Mouse (Mus musculus) heart, embryonic 14.5 days (tissue): ENCODE data around the gene Adamts9. TPM values are rescaled to one million over a fixed set of nuclear protein-coding genes. Genes with fewer than 3 reads are reported as not detected.

Experiments used
- ATAC-seq: fragments of 200-750 bp; cut with Nextera tagmentation; 2 replicates; pipeline ENCODE4 v1.8.0; 2017; ENCODE audit warnings: low read depth, moderate TSS enrichment; ENCODE audit not compliant: insufficient number of reproducible peaks, insufficient read depth, low FRiP score
- H3K27ac ChIP-seq, 2 experiments: fragments of 200-500 bp in 1 of 2; fragments of 300-500 bp in 1 of 2; sonication (generic) in 1 of 2; replicated peaks in 1 of 2; 2 replicates each; pipeline ENCODE4 v1.5.1; 2012 to 2014; ENCODE audit warnings: low read depth in 2 of 2, low read length in 2 of 2, control low read depth in 1 of 2, mild to moderate bottlenecking in 1 of 2, mixed read lengths in 1 of 2; ENCODE audit not compliant: control insufficient read depth in 1 of 2, insufficient read depth in 1 of 2
- H3K27me3 ChIP-seq: fragments of 300-500 bp; sonication (generic); 2 replicates; pipeline ENCODE4 v1.6.1; 2014; ENCODE audit warnings: mild to moderate bottlenecking, low read length, control low read depth; ENCODE audit not compliant: control insufficient read depth, insufficient read depth
- H3K36me3 ChIP-seq: fragments of 300-500 bp; sonication (generic); 2 replicates; pipeline ENCODE4 v1.6.1; 2014; ENCODE audit warnings: mild to moderate bottlenecking, control low read depth, low read length, mixed read lengths; ENCODE audit not compliant: control insufficient read depth, insufficient read depth
- H3K4me1 ChIP-seq, 2 experiments: fragments of 200-500 bp in 1 of 2; fragments of 300-500 bp in 1 of 2; sonication (generic) in 1 of 2; 2 replicates each; pipeline ENCODE4 v1.6.1; 2012 to 2014; ENCODE audit warnings: low read length in 2 of 2, control low read depth in 1 of 2, mixed read lengths in 1 of 2; ENCODE audit not compliant: control insufficient read depth in 2 of 2, insufficient read depth in 2 of 2
- H3K4me2 ChIP-seq: fragments of 300-500 bp; sonication (generic); 2 replicates; pipeline ENCODE4 v1.6.1; 2014; ENCODE audit warnings: mild to moderate bottlenecking, low read length
- H3K4me3 ChIP-seq, 2 experiments: fragments of 200-500 bp in 1 of 2; fragments of 300-500 bp in 1 of 2; sonication (generic) in 1 of 2; 2 replicates each; pipeline ENCODE4 v1.5.1; 2012 to 2014; ENCODE audit warnings: low read length in 2 of 2, mild to moderate bottlenecking in 2 of 2, control low read depth in 1 of 2, low read depth in 1 of 2, moderate library complexity in 1 of 2; ENCODE audit not compliant: control insufficient read depth in 1 of 2, insufficient read depth in 1 of 2
- H3K9ac ChIP-seq: fragments of 300-500 bp; sonication (generic); 2 replicates; pipeline ENCODE4 v1.6.1; 2014; ENCODE audit warnings: mild to moderate bottlenecking, low read length
- H3K9me3 ChIP-seq: fragments of 300-500 bp; sonication (generic); 2 replicates; pipeline ENCODE4 v1.6.1; 2016; ENCODE audit warnings: low read length, control low read depth; ENCODE audit not compliant: control insufficient read depth
- WGBS: fragments of 180-500 bp; shearing (Covaris S2); extraction: QIAGEN DNeasy Blood & Tissue Kit; methylation state at CpG from one replicate; pipeline ENCODE4 v1.1.7; 2014; 5-methylcytosine and 5-hydroxymethylcytosine counted together
- polyA plus RNA-seq: library from polyadenylated mRNA; unstranded; fragments of >200 nt; fragmentation: Nextera tagmentation; extraction: Ambion mirVana; gene quantifications from 2 replicates; pipeline ENCODE4 v1.2.1, GENCODE M21; 2014

The Adamts9 gene
- polyA plus RNA-seq, 1 experiment from 2014 or later: 6.2 TPM

- Histone ChIP-seq H3K4me2 (no peak overlapping the region), H3K27me3 (no peaks in the 10 kb centered on the region), H3K9me3 (no peaks in the 10 kb centered on the region), H3K36me3 (peaks cover 62% of the 10 kb centered on the region), H3K27ac (no peak overlapping the region; a peak in 2 of 4 replicates), H3K9ac (no peak overlapping the region), H3K4me1 (peaks cover 11 to 19% of the 10 kb centered on the region in 2 experiments), H3K4me3 (no peak overlapping the region)
- WGBS: 36% methylated on average over 5 of the region's 5 CpGs
- no peak for ATAC-seq
Observed at GRCm38 (mm10) chr6:92874854-92875253, 68.4 kb downstream of the Adamts9 start.

GRCm38 (mm10) chr6:92872766-92873165, 70.5 kb downstream of the Adamts9 start:
- peaks cover 19 to 33% of the 10 kb centered on the region in 2 experiments for H3K4me1 ChIP-seq
- H3K27me3 ChIP-seq: no peaks in the 10 kb centered on the region
- H3K4me3 ChIP-seq: no peak overlapping the region
- H3K9ac ChIP-seq: no peak overlapping the region
- H3K36me3 ChIP-seq: peaks cover 55% of the 10 kb centered on the region
- H3K27ac ChIP-seq: no peak overlapping the region
- no peak for ATAC-seq
- WGBS: 88% methylated on average over 10 of the region's 10 CpGs
- no peak overlapping the region for H3K4me2 ChIP-seq
- no peaks in the 10 kb centered on the region for H3K9me3 ChIP-seq

- H3K4me3 ChIP-seq: no peak overlapping the region
- H3K36me3 ChIP-seq: peaks cover 49% of the 10 kb centered on the region
- H3K9ac ChIP-seq: no peak overlapping the region
- ATAC-seq: no peak
- no peak overlapping the region for H3K4me2 ChIP-seq
- 64% methylated on average over 4 of the region's 4 CpGs for whole genome bisulfite sequencing
- H3K9me3 ChIP-seq: no peaks in the 10 kb centered on the region
- peaks cover 19 to 33% of the 10 kb centered on the region in 2 experiments for H3K4me1 ChIP-seq
- no peak overlapping the region for H3K27ac ChIP-seq
- no peaks in the 10 kb centered on the region for H3K27me3 ChIP-seq
Observed at GRCm38 (mm10) chr6:92871813-92872212, 71.5 kb downstream of the Adamts9 start.

- peak overlapping the region; percentile 65 for H3K9ac ChIP-seq
Observed at GRCm38 (mm10) chr6:92869582-92870219, 73.6 kb downstream of the Adamts9 start.

GRCm38 (mm10) chr6:92869089-92869581, 74.2 kb downstream of the Adamts9 start, which contains the start of gene Gm15737:
Gene Gm15737 (plus strand): TSS chr6:92869357.
- Histone ChIP-seq H3K9me3 (no peaks in the 10 kb centered on the region), H3K4me3 (peak within 1 kb of the TSS in 1 of 2 experiments; percentile 12; a peak in 2 of 4 replicates), H3K4me1 (peaks cover 13 to 22% of the 10 kb centered on the region in 2 experiments), H3K4me2 (peak within 1 kb of the TSS; percentile 56), H3K36me3 (peaks cover 57% of the 10 kb centered on the region), H3K27ac (peak within 1 kb of the TSS; percentile 94 to 100), H3K9ac (peak within 1 kb of the TSS; percentile 65), H3K27me3 (no peaks in the 10 kb centered on the region)
- ATAC-seq: peak; percentile 84
- WGBS: 16% methylated on average over 4 of the region's 4 CpGs

More at GRCm38 (mm10) chr6:92869582-92870219, 73.6 kb downstream of the Adamts9 start:
- Histone ChIP-seq H3K4me1 (peaks cover 13 to 24% of the 10 kb centered on the region in 2 experiments), H3K36me3 (peaks cover 54% of the 10 kb centered on the region), H3K4me2 (peak overlapping the region; percentile 56), H3K9me3 (no peaks in the 10 kb centered on the region), H3K27me3 (no peaks in the 10 kb centered on the region), H3K27ac (peak overlapping the region; percentile 88 to 100), H3K4me3 (peak overlapping the region in 1 of 2 experiments; percentile 12; a peak in 2 of 4 replicates)
- peak; percentile 69 for ATAC-seq
- WGBS: 21% methylated on average over 16 of the region's 16 CpGs

- H3K9me3 ChIP-seq: no peaks in the 10 kb centered on the region
- peaks cover 12 to 28% of the 10 kb centered on the region in 2 experiments; a peak in 3 of 4 replicates for H3K4me1 ChIP-seq
- peaks cover 50% of the 10 kb centered on the region for H3K36me3 ChIP-seq
- 33% methylated on average over 9 of the region's 9 CpGs for WGBS
- H3K27ac ChIP-seq: peak overlapping the region; percentile 64 to 67; a peak in 3 of 4 replicates
- ATAC-seq: peak; percentile 68; the same call in 1 of the 2 replicates
- H3K4me3 ChIP-seq: no peak overlapping the region
- H3K27me3 ChIP-seq: no peaks in the 10 kb centered on the region
- no peak overlapping the region for H3K4me2 ChIP-seq
- peak overlapping the region; percentile 34; the same call in 1 of the 2 replicates for H3K9ac ChIP-seq
Observed at GRCm38 (mm10) chr6:92862599-92862998, 80.7 kb downstream of the Adamts9 start.

GRCm38 (mm10) chr6:92860285-92860912, 82.9 kb downstream of the Adamts9 start:
- no peak overlapping the region for H3K9ac ChIP-seq

More at GRCm38 (mm10) chr6:92860285-92860912, 82.9 kb downstream of the Adamts9 start:
- Histone ChIP-seq H3K4me3 (no peak overlapping the region), H3K9me3 (no peaks in the 10 kb centered on the region), H3K36me3 (peaks cover 48% of the 10 kb centered on the region), H3K4me2 (no peak overlapping the region), H3K27me3 (no peaks in the 10 kb centered on the region), H3K4me1 (peaks cover 12 to 30% of the 10 kb centered on the region in 2 experiments; a peak in 3 of 4 replicates), H3K27ac (0 out of 4 replicates have a peak overlapping the region, but pooled peaks of 1 of the 2 experiments have one; percentile 3)
- ATAC-seq: no peak
- WGBS: 26% methylated on average over 5 of the region's 5 CpGs
